Mouse (Mus musculus): ENCODE data around the gene Olfr911-ps1.

Gene Olfr911-ps1

DNA sequence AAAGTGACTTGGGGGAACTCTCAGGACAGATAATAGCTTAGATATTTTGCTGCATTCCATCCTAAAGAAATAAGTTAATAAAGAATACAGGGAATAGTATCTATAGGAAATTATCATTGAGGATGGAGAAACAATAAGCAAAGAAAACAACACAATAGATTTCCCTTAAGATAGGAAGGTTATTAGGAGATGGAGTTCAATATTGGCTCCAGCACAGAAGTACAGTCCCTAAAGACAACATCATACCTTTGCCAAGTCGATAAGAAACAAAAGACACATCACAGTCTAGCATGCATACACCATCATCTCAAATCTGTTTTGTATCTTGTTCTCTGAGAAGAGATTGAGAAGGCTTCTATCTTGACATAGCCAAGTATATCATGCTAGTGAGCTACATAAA is at the start of gene Olfr911-ps1:
Olfr911-ps1 (plus strand) TSS at position 301 of the 400 bp plus-strand sequence.
- no peak for DNase-seq (ENCODE audit: low spot score in 2 of 2)

DNA sequence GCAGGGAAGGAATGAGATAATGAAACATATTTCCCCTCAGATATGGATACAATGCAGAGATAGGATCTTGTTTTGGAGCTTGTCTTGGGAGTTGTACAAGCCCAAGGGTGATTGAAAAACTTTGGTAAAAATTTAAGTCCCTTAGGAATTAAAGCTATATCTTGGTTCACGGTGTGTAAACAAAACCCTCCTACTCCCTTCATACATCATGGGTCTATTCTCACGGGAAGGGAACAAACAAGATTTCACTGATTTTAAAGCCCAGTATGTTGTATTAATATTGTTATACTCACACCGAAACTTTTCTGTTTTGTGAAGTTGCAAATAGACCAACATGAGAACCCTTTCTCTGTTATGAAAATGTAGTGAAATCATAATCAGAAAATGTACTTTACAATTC is 34.6 kb upstream of the Olfr911-ps1 start, which contains the start of gene Olfr906:
Olfr906 (plus strand) TSS at position 301 of the 400 bp plus-strand sequence.
- no peak for DNase-seq (ENCODE audit: low spot score in 2 of 2)

DNA sequence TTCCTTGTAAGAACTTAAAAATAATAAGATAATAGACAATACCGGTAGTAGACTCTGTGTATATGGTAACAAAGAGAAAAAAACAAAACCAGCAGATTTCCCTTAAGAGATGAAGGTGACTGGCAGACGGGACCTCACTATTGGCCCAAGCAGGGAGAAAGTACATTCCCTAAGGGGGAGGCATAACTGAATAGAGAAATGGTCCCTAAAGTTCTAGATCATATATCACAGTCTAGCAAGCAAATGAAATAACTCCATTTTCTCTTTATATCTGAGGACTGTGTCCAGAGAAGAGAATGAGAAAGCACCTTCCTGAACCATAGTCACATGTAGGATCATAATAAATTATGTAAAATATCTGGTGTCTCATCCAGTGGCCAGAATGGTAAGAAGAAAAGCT is 25.9 kb upstream of the Olfr911-ps1 start, which contains the start of gene Olfr907:
Olfr907 (plus strand) TSS at position 301 of the 400 bp plus-strand sequence.
- DNase-seq (ENCODE audit: low spot score in 2 of 2): no peak

DNA sequence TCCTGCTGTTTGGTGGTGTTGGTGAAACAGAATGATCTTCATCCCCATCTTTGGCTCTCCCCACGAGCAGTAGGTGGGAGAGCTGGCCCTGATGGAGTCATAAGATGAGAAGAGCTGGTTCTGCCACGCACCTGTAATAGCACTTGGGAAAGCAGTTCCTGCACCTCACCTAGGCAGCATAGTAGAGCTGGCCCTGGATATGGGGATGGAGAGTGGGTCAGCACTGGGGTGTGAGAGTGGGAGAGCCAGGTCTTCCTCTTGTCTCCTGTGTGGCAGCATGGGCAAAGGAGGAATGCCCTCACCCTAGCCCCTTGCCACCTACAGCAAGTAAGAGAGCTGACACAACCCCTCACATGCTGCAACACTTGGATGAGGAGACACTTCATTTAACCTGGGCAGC is 9.0 kb upstream of the Olfr911-ps1 start:
- DNase-seq (ENCODE audit: low spot score in 2 of 2): no peak

DNA sequence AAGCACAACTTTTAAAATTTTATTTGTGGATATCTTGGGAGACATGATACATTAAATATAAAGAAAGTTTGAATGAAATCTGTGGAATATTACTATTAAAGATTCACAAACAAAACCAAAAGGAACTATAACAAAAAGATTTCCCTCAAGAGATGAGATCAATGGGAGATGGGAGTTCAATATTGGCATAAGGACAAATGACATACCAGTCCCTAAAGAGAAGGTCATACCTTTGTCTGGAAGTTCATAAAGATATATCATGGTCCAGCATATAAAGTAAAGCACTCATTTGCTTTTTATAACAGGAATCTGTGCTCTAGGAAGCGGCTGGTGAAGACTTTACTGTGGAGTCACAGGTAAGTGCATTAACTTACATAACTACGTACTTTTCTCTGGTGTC is 16.2 kb downstream of the Olfr911-ps1 start, which contains the start of gene Olfr910:
Olfr910 (plus strand) TSS at position 301 of the 400 bp plus-strand sequence.
- DNase-seq (ENCODE audit: low spot score in 2 of 2): no peak

Data from thymus, postnatal 10 days (tissue).